Mouse (Mus musculus) MEL (cell line): ENCODE results near the gene Slc35f6. TPM values are rescaled to one million over a fixed set of nuclear protein-coding genes. Genes with fewer than 3 reads are reported as not detected.

Experiments
- DNase-seq: peaks from one replicate; pipeline ENCODE4 v3.0.0; 2011; ENCODE audit warnings: low read depth, low spot score
- H3K27ac ChIP-seq: 2 replicates; pipeline ENCODE4 v1.5.1; 2012; ENCODE audit warnings: low read depth, mild to moderate bottlenecking, control low read depth, low read length, moderate library complexity; ENCODE audit not compliant: control insufficient read depth
- H3K27me3 ChIP-seq, 2 experiments: fragments of 150-350 bp in 1 of 2; sonication (generic) in 1 of 2; 2 replicates each; pipeline ENCODE4 v1.6.1; 2012; ENCODE audit warnings: low read length in 2 of 2, mild to moderate bottlenecking in 2 of 2, improper control_type of control experiment in 1 of 2, moderate library complexity in 1 of 2; ENCODE audit not compliant: insufficient read depth in 2 of 2, control insufficient read depth in 1 of 2
- H3K36me3 ChIP-seq, 2 experiments: 2 replicates each; pipeline ENCODE4 v1.6.1; 2012 to 2014; ENCODE audit warnings: low read length in 2 of 2, improper control_type of control experiment in 1 of 2, inconsistent platforms in 1 of 2, mild to moderate bottlenecking in 1 of 2; ENCODE audit not compliant: insufficient read depth in 2 of 2, control insufficient read depth in 1 of 2
- H3K4me1 ChIP-seq, 2 experiments: fragments of 150-350 bp in 1 of 2; sonication (generic) in 1 of 2; 2 replicates each; pipeline ENCODE4 v1.6.1; 2012; ENCODE audit warnings: low read length in 2 of 2, improper control_type of control experiment in 1 of 2, mild to moderate bottlenecking in 1 of 2; ENCODE audit not compliant: insufficient read depth in 2 of 2, control insufficient read depth in 1 of 2
- H3K4me3 ChIP-seq, 2 experiments: fragments of 150-350 bp in 1 of 2; sonication (generic) in 1 of 2; 2 replicates each; pipeline ENCODE4 v1.5.1; 2012; ENCODE audit warnings: low read depth in 2 of 2, low read length in 2 of 2, mild to moderate bottlenecking in 2 of 2, moderate library complexity in 2 of 2, control low read depth in 1 of 2, improper control_type of control experiment in 1 of 2; ENCODE audit not compliant: control insufficient read depth in 1 of 2, insufficient read depth in 1 of 2
- H3K79me2 ChIP-seq: 2 replicates; pipeline ENCODE4 v1.6.1; 2012; ENCODE audit warnings: mild to moderate bottlenecking, low read length, moderate library complexity; ENCODE audit not compliant: control insufficient read depth, poor library complexity, insufficient read depth
- H3K9ac ChIP-seq: 2 replicates; pipeline ENCODE4 v1.6.1; 2012; ENCODE audit warnings: low read depth, mild to moderate bottlenecking, control low read depth, low read length, moderate library complexity; ENCODE audit not compliant: control insufficient read depth, poor library complexity, severe bottlenecking
- H3K9me3 ChIP-seq: fragments of 150-350 bp; sonication (generic); replicated peaks from 2 replicates; pipeline ENCODE4 v1.6.1; 2012; ENCODE audit warnings: mild to moderate bottlenecking, low read length, improper control_type of control experiment, moderate library complexity; ENCODE audit not compliant: insufficient read depth
- BHLHE40 ChIP-seq: IDR thresholded peaks from 2 replicates; pipeline ENCODE4 v1.6.1; 2012; ENCODE audit warnings: low read depth, mild to moderate bottlenecking, inconsistent platforms, low read length, improper control_type of control experiment, borderline replicate concordance
- ELF1 ChIP-seq: IDR thresholded peaks from 2 replicates; pipeline ENCODE4 v1.6.1; 2014; ENCODE audit warnings: low read depth, mild to moderate bottlenecking, inconsistent platforms, low read length, improper control_type of control experiment, moderate library complexity
- EP300 ChIP-seq, 2 experiments: IDR thresholded peaks; 2 replicates each; pipeline ENCODE4 v1.6.1; 2011; ENCODE audit warnings: improper control_type of control experiment in 2 of 2, low read length in 2 of 2, low read depth in 1 of 2, mild to moderate bottlenecking in 1 of 2
- GABPA ChIP-seq: IDR thresholded peaks from 2 replicates; pipeline ENCODE4 v1.6.1; 2012; ENCODE audit warnings: low read depth, mild to moderate bottlenecking, inconsistent platforms, low read length, improper control_type of control experiment, moderate library complexity
- KAT2A ChIP-seq: conservative IDR thresholded peaks from 2 replicates; pipeline ENCODE4 v1.6.1; 2012; ENCODE audit warnings: low read depth, low read length, improper control_type of control experiment, inconsistent platforms
- MAFK ChIP-seq: IDR thresholded peaks from 2 replicates; pipeline ENCODE4 v1.6.1; 2011; ENCODE audit warnings: low read depth, mild to moderate bottlenecking, low read length, improper control_type of control experiment, borderline replicate concordance
- MAX ChIP-seq: IDR thresholded peaks from 2 replicates; pipeline ENCODE4 v1.6.1; 2011; ENCODE audit warnings: low read length, improper control_type of control experiment
- MAZ ChIP-seq: IDR thresholded peaks from 2 replicates; pipeline ENCODE4 v1.6.1; 2012; ENCODE audit warnings: low read depth, mild to moderate bottlenecking, inconsistent platforms, low read length, improper control_type of control experiment
- MYB ChIP-seq: IDR thresholded peaks from 2 replicates; pipeline ENCODE4 v1.6.1; 2011; ENCODE audit warnings: mild to moderate bottlenecking, low read depth, low read length, improper control_type of control experiment
- NELFE ChIP-seq: IDR thresholded peaks from 2 replicates; pipeline ENCODE4 v1.6.1; 2011; ENCODE audit warnings: low read depth, low read length, improper control_type of control experiment
- POLR2A ChIP-seq, 2 experiments: IDR thresholded peaks; 2 replicates each; pipeline ENCODE4 v1.6.1; 2011 to 2012; ENCODE audit warnings: low read length in 2 of 2, mild to moderate bottlenecking in 2 of 2, control low read depth in 1 of 2, improper control_type of control experiment in 1 of 2, low read depth in 1 of 2, moderate library complexity in 1 of 2; ENCODE audit not compliant: control insufficient read depth in 1 of 2, insufficient read depth in 1 of 2, poor library complexity in 1 of 2
- RAD21 ChIP-seq: IDR thresholded peaks from 2 replicates; pipeline ENCODE4 v1.6.1; 2011; ENCODE audit warnings: mild to moderate bottlenecking, low read depth, low read length, improper control_type of control experiment
- SMC3 ChIP-seq: IDR thresholded peaks from 2 replicates; pipeline ENCODE4 v1.6.1; 2011; ENCODE audit warnings: low read depth, low read length, improper control_type of control experiment
- TBP ChIP-seq: IDR thresholded peaks from 2 replicates; pipeline ENCODE4 v1.8.0; 2011; ENCODE audit warnings: low read depth, low read length, improper control_type of control experiment
- ZC3H11A ChIP-seq: IDR thresholded peaks from 2 replicates; pipeline ENCODE4 v1.6.1; 2012; ENCODE audit warnings: low read depth, mild to moderate bottlenecking, inconsistent platforms, low read length, improper control_type of control experiment
- ZKSCAN1 ChIP-seq: IDR thresholded peaks from 2 replicates; pipeline ENCODE4 v1.6.1; 2012; ENCODE audit warnings: low read depth, mild to moderate bottlenecking, inconsistent platforms, low read length, improper control_type of control experiment, moderate library complexity
- ZMIZ1 ChIP-seq: IDR thresholded peaks from 2 replicates; pipeline ENCODE4 v1.6.1; 2012; ENCODE audit warnings: low read depth, mild to moderate bottlenecking, inconsistent platforms, low read length, improper control_type of control experiment, moderate library complexity
- ZNF384 ChIP-seq: IDR thresholded peaks from 2 replicates; pipeline ENCODE4 v1.6.1; 2012; ENCODE audit warnings: low read depth, mild to moderate bottlenecking, inconsistent platforms, low read length, improper control_type of control experiment
- polyA plus RNA-seq, 2 experiments: library from polyadenylated mRNA; stranded (reverse) in 1 of 2; unstranded in 1 of 2; fragments of >175 nt in 1 of 2; fragments of >200 nt in 1 of 2; gene quantifications; 2 replicates each; pipeline versions ENCODE4 v1.2.1 to v1.2.4; 2012; ENCODE audit warnings: low replicate concordance in 2 of 2, low read depth in 1 of 2; ENCODE audit not compliant: insufficient read length in 2 of 2, insufficient read depth in 1 of 2, missing spikeins in 1 of 2
- total RNA-seq: library from RNA; depleted of rRNA; stranded (reverse); fragments of 300-350 nt; gene quantifications from 2 replicates; pipeline ENCODE4 v1.2.3, GENCODE M21; 2012

Gene Slc35f6
- total and polyA plus RNA-seq, 3 experiments, result 18.0 to 32.4 TPM; not detected in 1

- Histone ChIP-seq H3K27me3 (peaks cover 5 to 6% of the 10 kb centered on the region in 2 experiments), H3K9me3 (no peaks in the 10 kb centered on the region), H3K4me3 (no peak overlapping the region), H3K36me3 (no peaks in the 10 kb centered on the region), H3K27ac (no peak overlapping the region), H3K9ac (no peak overlapping the region), H3K4me1 (peaks cover 0 to 4% of the 10 kb centered on the region in 2 experiments; a peak in 1 of 4 replicates), H3K79me2 (no peaks in the 10 kb centered on the region)
- no peak for DNase-seq
- TF ChIP-seq RAD21 (no peak), ELF1 (no peak), MAX (no peak), SMC3 (no peak), MAZ (no peak), POLR2A (IDR thresholded peaks at IDR 0.05; ENCODE audit: control insufficient read depth in 1 of 2, insufficient read depth in 1 of 2, low read depth in 1 of 2, low read length in 2 of 2, poor library complexity in 1 of 2) (no peak), GABPA (no peak), ZC3H11A (no peak), NELFE (no peak), ZKSCAN1 (no peak), MAFK (no peak)
Observed at GRCm38 (mm10) chr5:30624908-30625307, 22.8 kb upstream of the Slc35f6 start.

GRCm38 (mm10) chr5:30625379-30625778, 22.4 kb upstream of the Slc35f6 start:
- peaks cover 0 to 4% of the 10 kb centered on the region in 2 experiments; a peak in 1 of 4 replicates for H3K4me1 ChIP-seq
- no peak for DNase-seq
- no peaks in the 10 kb centered on the region for H3K36me3 ChIP-seq
- H3K27me3 ChIP-seq, result peaks cover 9 to 10% of the 10 kb centered on the region in 2 experiments
- H3K27ac ChIP-seq, result no peak overlapping the region
- H3K9me3 ChIP-seq, result no peaks in the 10 kb centered on the region
- TF ChIP-seq KAT2A, result no peak
- TF ChIP-seq MAFK, result no peak
- no peak for TF ChIP-seq ZNF384
- no peak for TF ChIP-seq BHLHE40
- TF ChIP-seq GABPA, result no peak
- no peak for TF ChIP-seq EP300 (IDR thresholded peaks at IDR 0.05; ENCODE audit: low read depth in 1 of 2, low read length in 2 of 2)
- no peak for TF ChIP-seq ZMIZ1
- TF ChIP-seq MYB, result no peak
- no peak for TF ChIP-seq ZC3H11A
- TF ChIP-seq MAZ, result no peak
- TF ChIP-seq TBP, result no peak
- no peak overlapping the region for H3K4me3 ChIP-seq
- H3K9ac ChIP-seq, result no peak overlapping the region
- H3K79me2 ChIP-seq, result no peaks in the 10 kb centered on the region
